In the genomic region with DNA sequence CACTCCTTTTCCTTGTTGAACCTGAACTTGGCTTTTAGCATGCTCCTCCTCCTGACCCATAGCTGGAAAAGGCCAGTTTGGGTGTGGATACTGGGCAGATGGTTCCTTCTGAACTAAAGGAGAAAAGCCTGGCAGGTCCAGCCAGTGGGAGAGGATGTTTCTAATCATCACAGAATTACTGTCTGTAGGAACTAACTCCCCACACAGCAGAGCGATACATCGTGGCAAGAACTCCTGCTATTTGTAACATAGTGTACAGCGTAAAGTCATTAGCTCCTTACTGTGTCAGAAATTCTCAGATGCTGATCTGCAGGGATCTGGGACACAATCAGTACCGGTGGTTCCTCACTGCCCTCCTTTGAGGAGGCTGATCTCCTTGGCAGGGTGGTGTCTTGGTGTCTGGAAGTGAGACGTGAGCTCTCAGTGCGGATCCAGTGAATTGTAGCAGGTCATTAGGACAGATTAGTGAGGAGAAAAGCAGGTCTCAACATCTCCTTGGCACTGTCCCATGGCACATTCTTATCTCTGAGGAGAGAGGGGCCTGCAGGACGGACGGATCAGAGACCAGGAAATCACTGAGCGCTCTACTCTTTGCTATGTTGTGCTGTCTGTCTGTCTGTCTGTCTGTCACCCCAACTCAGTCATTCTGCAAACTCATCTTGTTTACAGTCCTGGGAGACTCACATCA, we compare ENCODE assay signal across 10 mouse cellular contexts. TPM values are rescaled to one million over a fixed set of nuclear protein-coding genes. Genes with fewer than 3 reads are reported as not detected.
A peak's percentile ranks its signal among the peaks of the same experiment; 100 is the strongest.
DNase-seq lines count a peak whose midpoint lies in the region; ATAC-seq and TF ChIP-seq lines count a peak whose summit lies in the region.
"Had no signal": no experiment of that assay in that cellular context is flagged by ENCODE, and none has a peak within 500 bp of the region (broad histone marks: within the 10 kb centered on the region; RNA-seq: fewer than 3 reads in every experiment).

No protein-coding gene starts in this region.

- H3K9me3 ChIP-seq in heart, embryonic 12.5 days (replicated peaks): no peaks in the 10 kb centered on the region
- no peaks in the 10 kb centered on the region for H3K9me3 ChIP-seq in forebrain, postnatal 0 days (ENCODE audit: low read length)
- no peaks in the 10 kb centered on the region for H3K9me3 ChIP-seq in liver, embryonic 15.5 days (replicated peaks)

- H3K4me2 ChIP-seq in heart, embryonic 12.5 days: peak overlapping the region; percentile 88
- peak overlapping the region; percentile 82 for H3K4me2 ChIP-seq in forebrain, postnatal 0 days (ENCODE audit: low read depth)
- H3K4me2 ChIP-seq in liver, embryonic 15.5 days: peak overlapping the region; percentile 82; the same call in 1 of the 2 replicates

- H3K27me3 ChIP-seq in heart, embryonic 12.5 days (replicated peaks): no peaks in the 10 kb centered on the region
- H3K27me3 ChIP-seq in forebrain, postnatal 0 days (ENCODE audit: insufficient read depth, low read length): no peaks in the 10 kb centered on the region
- H3K27me3 ChIP-seq in liver, embryonic 15.5 days: peaks cover 19% of the 10 kb centered on the region
- H3K27me3 ChIP-seq: CH12.LX had no signal

- H3K27ac ChIP-seq in heart, embryonic 12.5 days (ENCODE audit: poor library complexity, severe bottlenecking): peak overlapping the region; percentile 8; the same call in 1 of the 2 replicates
- no peak overlapping the region for H3K27ac ChIP-seq in forebrain, postnatal 0 days (ENCODE audit: low read depth, low read length)
- H3K27ac ChIP-seq in liver, embryonic 15.5 days (replicated peaks): no peak overlapping the region

- 35% methylated on average over 9 of the region's 9 CpGs for WGBS in heart, embryonic 12.5 days
- 60% methylated on average over 9 of the region's 9 CpGs for WGBS in forebrain, postnatal 0 days
- 70% methylated on average over 9 of the region's 9 CpGs for WGBS in liver, embryonic 15.5 days (ENCODE audit: insufficient replicate concordance)

- peaks cover 5% of the 10 kb centered on the region; the same call in 1 of the 2 replicates for H3K36me3 ChIP-seq in heart, embryonic 12.5 days
- no peaks in the 10 kb centered on the region for H3K36me3 ChIP-seq in forebrain, postnatal 0 days (ENCODE audit: insufficient read depth)
- no peaks in the 10 kb centered on the region for H3K36me3 ChIP-seq in liver, embryonic 15.5 days (replicated peaks)

- TF ChIP-seq CTCF in forebrain, postnatal 0 days (IDR thresholded peaks at IDR 0.05; ENCODE audit: low read depth): no peak

- H3K4me3 ChIP-seq in heart, embryonic 12.5 days: peak overlapping the region; percentile 81
- H3K4me3 ChIP-seq in forebrain, postnatal 0 days (ENCODE audit: low read depth, low read length): peak overlapping the region; percentile 18; the same call in 1 of the 2 replicates
- no peak overlapping the region for H3K4me3 ChIP-seq in liver, embryonic 15.5 days (replicated peaks)

- DNase-seq in heart, postnatal 4 days: no peak
- DNase-seq in brain, adult 2 months (ENCODE audit: low read depth, low spot score): peak; percentile 26
- DNase-seq in forebrain, postnatal 0 days: no peak
- DNase-seq in gastrocnemius, adult 18-20 months (ENCODE audit: low spot score): no peak
- no peak for DNase-seq in right cerebral cortex, postnatal 4 days
- DNase-seq in frontal cortex, adult 2 months (ENCODE audit: extremely low spot score in 1 of 2, low spot score in 1 of 2): no peak
- DNase-seq: layer of hippocampus, adult 9-11 months had no signal

- peak overlapping the region; percentile 55 for H3K9ac ChIP-seq in heart, embryonic 12.5 days
- H3K9ac ChIP-seq in forebrain, postnatal 0 days: no peak overlapping the region
- H3K9ac ChIP-seq in liver, embryonic 15.5 days: no peak overlapping the region

- no peak for ATAC-seq in heart, embryonic 12.5 days (ENCODE audit: insufficient number of reproducible peaks, low FRiP score)
- no peak for ATAC-seq in forebrain, postnatal 0 days
- ATAC-seq in liver, embryonic 15.5 days (ENCODE audit: insufficient read depth): no peak

- H3K4me1 ChIP-seq in heart, embryonic 12.5 days (replicated peaks): peaks cover 68% of the 10 kb centered on the region
- 0 out of 2 replicates have a peak, but pooled peaks cover 10% of the 10 kb centered on the region for H3K4me1 ChIP-seq in forebrain, postnatal 0 days (ENCODE audit: insufficient read depth)
- peaks cover 53% of the 10 kb centered on the region for H3K4me1 ChIP-seq in liver, embryonic 15.5 days (replicated peaks)

RNA-seq across cellular contexts. Expression of a gene that starts 2.7 kb away (rescaled TPM):
- 23.0 and 26.3 TPM in 2 replicates for polyA plus RNA-seq in heart, embryonic 12.5 days (2016; fragmentation: Nextera tagmentation; extraction: Ambion mirVana)
- total RNA-seq in heart, postnatal 4 days (2021): 10 to 100 TPM; 20.8 TPM
- 16.3 and 16.5 TPM in 2 replicates for total RNA-seq in forebrain, postnatal 0 days (2014; rRNA removed)
- polyA plus RNA-seq in forebrain, postnatal 0 days (2015; fragmentation: Nextera tagmentation; extraction: Ambion mirVana): 14.8 and 16.8 TPM in 2 replicates
- polyA plus RNA-seq in liver, embryonic 15.5 days (2015; fragmentation: Nextera tagmentation; extraction: Ambion mirVana): 5.9 and 7.0 TPM in 2 replicates
- 100 to 1,000 TPM; 125 to 132 TPM for total RNA-seq in gastrocnemius, adult 18-20 months (2021)
- polyA plus RNA-seq in frontal cortex, adult 2 months (2012; rRNA removed): 21.1 and 22.8 TPM in 2 replicates
